Mouse (Mus musculus): ENCODE results near the gene Tcl1.

DNA sequence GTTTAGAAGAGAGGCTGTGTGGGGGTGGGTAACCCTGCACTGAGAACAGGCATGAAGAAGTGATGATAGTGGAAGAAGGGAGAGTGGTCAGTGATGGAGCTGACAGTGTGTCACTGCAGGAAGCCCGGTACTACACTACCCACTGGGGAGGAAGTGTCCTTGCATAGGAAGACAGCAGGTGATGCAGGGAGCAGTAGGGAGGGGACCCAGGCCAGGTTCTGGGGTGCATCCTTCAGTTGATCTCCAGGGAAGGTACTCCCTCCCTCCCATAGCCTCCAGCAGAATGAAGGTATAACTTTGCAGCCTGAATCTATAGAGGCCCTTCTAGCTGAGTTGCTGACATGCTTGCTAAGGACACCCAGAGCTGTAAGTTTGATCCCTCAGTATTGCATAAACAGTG is 15.5 kb downstream of the Tcl1 start:
- TF ChIP-seq MAX (IDR thresholded peaks at IDR 0.05; ENCODE audit: low read depth) (no peak), POLR2AphosphoS2 (IDR thresholded peaks at IDR 0.05; ENCODE audit: insufficient read length, low read depth) (no peak), POLR2A (IDR thresholded peaks at IDR 0.05; ENCODE audit: insufficient read length, low read depth) (no peak), TCF12 (IDR thresholded peaks at IDR 0.05; ENCODE audit: insufficient read depth, poor library complexity, severe bottlenecking) (no peak), MYOD1 (IDR thresholded peaks at IDR 0.05; ENCODE audit: control insufficient read depth in 1 of 3, insufficient read length in 2 of 3, low read depth in 2 of 3) (no peak), TCF3 (IDR thresholded peaks at IDR 0.05; ENCODE audit: insufficient read length, low read depth) (no peak), USF1 (IDR thresholded peaks at IDR 0.05; ENCODE audit: low read depth) (no peak), MYOG (IDR thresholded peaks at IDR 0.05; ENCODE audit: control insufficient read depth in 1 of 3, insufficient read depth in 1 of 3, insufficient read length in 2 of 3, low read depth in 2 of 3) (no peak), CEBPB (IDR thresholded peaks at IDR 0.05; ENCODE audit: insufficient read depth, poor library complexity, severe bottlenecking) (no peak), E2F4 (IDR thresholded peaks at IDR 0.05; ENCODE audit: insufficient read depth) (no peak), REST (IDR thresholded peaks at IDR 0.05; ENCODE audit: insufficient read depth, insufficient read length) (no peak)

Measured in myocyte (in vitro differentiated cells).